21 mouse cellular contexts compared by ENCODE assay signal in genomic region chr17:5834798-5835328, GRCm38 (mm10).
"Had no signal": no experiment of that assay in that cellular context is flagged by ENCODE, and none has a peak within 500 bp of the region (broad histone marks: within the 10 kb centered on the region; RNA-seq: fewer than 3 reads in every experiment).

No protein-coding gene starts in this region.

- H3K9me3 ChIP-seq: limb, embryonic 15.5 days; neural tube, embryonic 12.5 days; neural tube, embryonic 15.5 days had no signal

- DNase-seq: kidney, adult 8-10 months; kidney, postnatal 4 days; liver, postnatal 0 days; lung, embryonic 14.5 days; midbrain, embryonic 14.5 days; right cerebral cortex, adult 18-20 months; right cerebral cortex, postnatal 14 days; right cerebral cortex, postnatal 4 days; thymus, adult 2 months; thymus, postnatal 14 days; thymus, postnatal 4 days had no signal

- ATAC-seq: intestine, postnatal 0 days; liver, postnatal 0 days; lung, postnatal 0 days had no signal

- H3K36me3 ChIP-seq: limb, embryonic 12.5 days; limb, embryonic 15.5 days; neural tube, embryonic 12.5 days; neural tube, embryonic 15.5 days had no signal

- H3K9ac ChIP-seq: limb, embryonic 12.5 days; limb, embryonic 15.5 days; liver, embryonic 14.5 days; liver, postnatal 0 days; lung, embryonic 14.5 days; neural tube, embryonic 12.5 days; neural tube, embryonic 15.5 days had no signal

- H3K27me3 ChIP-seq: limb, embryonic 12.5 days; limb, embryonic 15.5 days; neural tube, embryonic 12.5 days; neural tube, embryonic 15.5 days had no signal

- H3K4me3 ChIP-seq: limb, embryonic 12.5 days; limb, embryonic 15.5 days; neural tube, embryonic 12.5 days; neural tube, embryonic 15.5 days had no signal

- H3K4me1 ChIP-seq: limb, embryonic 12.5 days; neural tube, embryonic 12.5 days had no signal

- H3K27ac ChIP-seq: limb, embryonic 12.5 days; limb, embryonic 15.5 days; liver, embryonic 14.5 days; macrophage; neural tube, embryonic 12.5 days; neural tube, embryonic 15.5 days; stomach, postnatal 0 days had no signal

- H3K4me2 ChIP-seq: limb, embryonic 12.5 days; limb, embryonic 15.5 days; liver, embryonic 11.5 days; lung, embryonic 14.5 days; neural tube, embryonic 12.5 days; neural tube, embryonic 15.5 days had no signal
